Mouse (Mus musculus) embryonic stem cell, embryonic (primary cell): Measurements from ENCODE around the gene Dynlt1f.
"Not testable (repeated sequence)": the region's sequence is repeated elsewhere in the genome, so short reads cannot be mapped to it uniquely, and the experiment has no call there.

Source experiments
- CTCF ChIA-PET, 4 experiments: fragments of 300-600 bp in 2 of 4; fragments of 350-600 bp in 2 of 4; sonication (Branson Sonifier 250); formaldehyde crosslinking; loops; one replicate each; lab custom pipeline; 2022; ENCODE audit warnings: inconsistent platforms in 2 of 4; lab: Charles Lee
- POLR2A ChIA-PET, 4 experiments: fragments of 300-600 bp in 2 of 4; fragments of 350-600 bp in 2 of 4; sonication (Branson Sonifier 250); formaldehyde crosslinking; loops; one replicate each; lab custom pipeline; 2022; ENCODE audit warnings: antibody characterized with exemption in 4 of 4, inconsistent platforms in 1 of 4; lab: Charles Lee

Gene Dynlt1f

GRCm38 (mm10) chr17:6665389-6665788 lies 9.7 kb upstream of the Dynlt1f start:
- POLR2A ChIA-PET, CTCF ChIA-PET: not testable (repeated sequence)

- CTCF ChIA-PET, POLR2A ChIA-PET: not testable (repeated sequence)
Observed at GRCm38 (mm10) chr17:6662840-6663239, 7.1 kb upstream of the Dynlt1f start.

GRCm38 (mm10) chr17:6661093-6661816 lies 5.6 kb upstream of the Dynlt1f start:
- CTCF ChIA-PET, POLR2A ChIA-PET: not testable (repeated sequence)

- CTCF ChIA-PET, POLR2A ChIA-PET: not testable (repeated sequence)
Observed at GRCm38 (mm10) chr17:6660589-6660988, 4.9 kb upstream of the Dynlt1f start.

- POLR2A ChIA-PET, CTCF ChIA-PET: not testable (repeated sequence)
Observed at GRCm38 (mm10) chr17:6658801-6659200, 3.1 kb upstream of the Dynlt1f start, which contains the start of gene Sytl3. Gene Sytl3 (plus strand): TSS chr17:6659093.

GRCm38 (mm10) chr17:6656471-6656870 lies 771 bp upstream of the Dynlt1f start:
- POLR2A ChIA-PET, result interaction anchor here in 2 of 4 experiments (0.6 to 0.7 kb wide), 2 partner anchors 85 to 631 kb away, joined by 3 to 7 read pairs; no protein-coding TSS in a partner anchor
- CTCF ChIA-PET, result not testable (repeated sequence)

- POLR2A ChIA-PET, CTCF ChIA-PET: not testable (repeated sequence)
Observed at GRCm38 (mm10) chr17:6655087-6655511, 601 bp downstream of the Dynlt1f start.

- CTCF ChIA-PET, POLR2A ChIA-PET: not testable (repeated sequence)
Observed at GRCm38 (mm10) chr17:6653341-6653946, 2.3 kb downstream of the Dynlt1f start.

- POLR2A ChIA-PET, CTCF ChIA-PET: not testable (repeated sequence)
Observed at GRCm38 (mm10) chr17:6650904-6651565, 4.7 kb downstream of the Dynlt1f start.

GRCm38 (mm10) chr17:6647452-6647851 lies 8.2 kb downstream of the Dynlt1f start:
- CTCF ChIA-PET, POLR2A ChIA-PET: not testable (repeated sequence)

- CTCF ChIA-PET, POLR2A ChIA-PET: not testable (repeated sequence)
Observed at GRCm38 (mm10) chr17:6646841-6647240, 8.9 kb downstream of the Dynlt1f start.

- CTCF ChIA-PET, POLR2A ChIA-PET: not testable (repeated sequence)
Observed at GRCm38 (mm10) chr17:6645668-6646067, 10.0 kb downstream of the Dynlt1f start.

- POLR2A ChIA-PET, CTCF ChIA-PET: not testable (repeated sequence)
Observed at GRCm38 (mm10) chr17:6644673-6645072, 11.0 kb downstream of the Dynlt1f start.

- POLR2A ChIA-PET, CTCF ChIA-PET: not testable (repeated sequence)
Observed at GRCm38 (mm10) chr17:6644210-6644609, 11.5 kb downstream of the Dynlt1f start.

GRCm38 (mm10) chr17:6640771-6641429 lies 14.8 kb downstream of the Dynlt1f start:
- POLR2A ChIA-PET, CTCF ChIA-PET: not testable (repeated sequence)

- POLR2A ChIA-PET, CTCF ChIA-PET: not testable (repeated sequence)
Observed at GRCm38 (mm10) chr17:6640044-6640637, 15.6 kb downstream of the Dynlt1f start.

- POLR2A ChIA-PET, result interaction anchor here in 1 of 4 experiments (0.7 kb wide), 1 partner anchor 213 kb away, joined by 3 read pairs; no protein-coding TSS in a partner anchor
- CTCF ChIA-PET, result not testable (repeated sequence)
Observed at GRCm38 (mm10) chr17:6639486-6639885, 16.2 kb downstream of the Dynlt1f start.

- POLR2A ChIA-PET, CTCF ChIA-PET: not testable (repeated sequence)
Observed at GRCm38 (mm10) chr17:6638444-6638843, 17.3 kb downstream of the Dynlt1f start.

GRCm38 (mm10) chr17:6637434-6637833 lies 18.3 kb downstream of the Dynlt1f start:
- POLR2A ChIA-PET, CTCF ChIA-PET: not testable (repeated sequence)
